Mouse (Mus musculus) urinary bladder, adult 2 months (tissue): ENCODE data around the gene Kirrel3. TPM values are rescaled to one million over a fixed set of nuclear protein-coding genes. Genes with fewer than 3 reads are reported as not detected.

Source experiments
- DNase-seq: peaks from one replicate; pipeline ENCODE4 v3.0.0; 2022; ENCODE audit warnings: low spot score
- polyA plus RNA-seq: library from polyadenylated mRNA; depleted of rRNA; stranded (reverse); fragments of >200 nt; gene quantifications from 2 replicates; pipeline ENCODE4 v1.2.3, GENCODE M21; 2012

Kirrel3 gene
- polyA plus RNA-seq, 1 experiment: 0.08 TPM

DNA sequence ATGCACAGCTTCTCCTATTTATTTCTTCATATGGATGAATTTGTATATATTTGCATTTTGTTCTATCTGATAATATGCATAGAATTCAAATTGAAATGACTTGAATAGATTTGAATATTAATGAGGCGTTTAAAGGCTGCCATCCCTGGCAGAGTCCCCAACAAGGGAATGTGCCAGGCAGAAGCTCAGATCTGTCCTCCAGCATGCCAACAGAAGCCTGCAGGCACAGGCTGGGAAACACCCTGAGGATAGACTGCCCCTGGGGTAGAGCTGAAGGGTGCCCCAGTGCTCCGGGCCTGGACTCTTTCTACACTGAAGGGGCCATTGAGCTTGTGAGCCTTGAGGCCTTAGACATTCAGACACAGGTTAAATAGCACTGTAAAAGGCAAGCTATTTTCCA is 21.5 kb downstream of the Kirrel3 start:
- no peak for DNase-seq

GRCm38 (mm10) chr9:34518861-34519260 is 33.2 kb downstream of the Kirrel3 start:
- no peak for DNase-seq

DNA sequence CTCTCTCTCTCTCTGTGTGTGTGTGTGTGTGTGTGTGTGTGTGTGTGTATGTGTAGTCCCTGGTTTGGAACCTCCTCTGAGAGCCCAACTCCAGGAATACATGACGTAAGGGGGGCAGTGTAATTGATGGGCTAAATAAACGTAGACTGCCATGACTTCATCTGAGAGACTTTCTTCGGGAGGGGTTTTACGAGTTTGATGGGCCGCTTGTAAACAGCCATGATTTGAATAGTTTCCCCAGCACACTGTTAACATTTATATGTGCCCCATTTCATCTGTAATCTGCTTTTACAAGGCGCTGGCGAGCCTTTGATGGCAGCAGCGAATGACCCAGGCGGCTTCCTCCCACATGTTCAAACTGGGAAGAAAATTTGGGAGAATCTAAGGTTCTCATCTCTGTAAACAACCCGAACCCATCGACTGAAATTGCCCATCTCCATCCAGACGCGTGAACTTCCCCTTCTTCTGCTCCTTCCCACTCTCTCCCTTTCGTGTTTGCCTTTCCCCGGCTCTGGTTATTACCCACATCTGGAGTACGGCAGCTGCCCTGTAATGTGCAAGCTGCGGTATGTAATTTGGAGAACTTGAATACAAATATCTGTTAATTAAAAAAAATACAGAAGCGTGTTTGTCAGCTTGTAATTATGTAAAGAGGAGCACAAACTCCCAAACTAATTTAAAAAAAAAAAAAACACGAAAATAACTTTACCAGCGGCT is 34.7 kb downstream of the Kirrel3 start:
- no peak for DNase-seq

- no peak for DNase-seq
These were observed 40.0 kb downstream of the Kirrel3 start for GRCm38 (mm10) chr9:34525695-34526094.

GRCm38 (mm10) chr9:34538591-34539335 is 53.1 kb downstream of the Kirrel3 start:
- DNase-seq: no peak

GRCm38 (mm10) chr9:34541908-34542307 is 56.2 kb downstream of the Kirrel3 start:
- DNase-seq: no peak

DNA sequence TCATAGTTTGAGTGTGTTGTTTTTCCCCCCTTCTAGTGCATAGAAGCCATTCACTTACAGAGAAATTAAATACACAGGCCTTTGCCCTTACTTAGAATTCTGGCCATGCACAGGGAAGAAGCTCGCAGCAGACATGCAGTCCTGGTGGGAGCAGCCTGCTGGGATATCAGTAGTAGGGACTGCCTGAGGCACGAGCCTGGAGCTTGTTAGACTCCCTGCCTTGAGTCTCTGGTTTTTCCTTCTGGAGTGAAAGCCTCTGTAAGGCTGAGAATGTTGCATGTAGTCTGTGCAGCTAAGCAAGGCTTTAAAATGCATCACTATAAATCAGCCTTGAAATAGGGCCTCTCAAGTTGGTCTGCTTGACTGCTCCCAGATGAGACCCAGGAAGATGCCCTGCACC is 70.0 kb downstream of the Kirrel3 start:
- DNase-seq: no peak

DNA sequence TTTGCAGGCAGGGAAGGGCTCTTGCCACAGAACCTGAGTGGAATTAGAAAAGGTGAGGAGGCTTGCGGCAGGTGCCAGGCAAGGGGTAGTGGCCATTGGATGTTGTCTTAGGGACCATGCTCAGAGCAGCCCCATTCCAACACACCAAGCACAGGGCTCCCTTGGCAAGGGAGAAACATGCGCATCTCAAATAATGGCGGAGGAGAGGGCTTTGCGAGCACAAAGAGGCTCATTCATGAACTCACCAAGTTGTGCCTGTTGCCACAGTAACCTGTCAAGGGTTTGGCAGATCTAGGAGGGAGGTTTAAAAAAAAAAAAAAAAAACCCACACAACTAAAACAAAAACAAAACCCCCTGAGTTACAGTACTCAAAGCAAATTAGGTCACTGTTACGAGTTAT is 72.2 kb downstream of the Kirrel3 start:
- DNase-seq: no peak

DNA sequence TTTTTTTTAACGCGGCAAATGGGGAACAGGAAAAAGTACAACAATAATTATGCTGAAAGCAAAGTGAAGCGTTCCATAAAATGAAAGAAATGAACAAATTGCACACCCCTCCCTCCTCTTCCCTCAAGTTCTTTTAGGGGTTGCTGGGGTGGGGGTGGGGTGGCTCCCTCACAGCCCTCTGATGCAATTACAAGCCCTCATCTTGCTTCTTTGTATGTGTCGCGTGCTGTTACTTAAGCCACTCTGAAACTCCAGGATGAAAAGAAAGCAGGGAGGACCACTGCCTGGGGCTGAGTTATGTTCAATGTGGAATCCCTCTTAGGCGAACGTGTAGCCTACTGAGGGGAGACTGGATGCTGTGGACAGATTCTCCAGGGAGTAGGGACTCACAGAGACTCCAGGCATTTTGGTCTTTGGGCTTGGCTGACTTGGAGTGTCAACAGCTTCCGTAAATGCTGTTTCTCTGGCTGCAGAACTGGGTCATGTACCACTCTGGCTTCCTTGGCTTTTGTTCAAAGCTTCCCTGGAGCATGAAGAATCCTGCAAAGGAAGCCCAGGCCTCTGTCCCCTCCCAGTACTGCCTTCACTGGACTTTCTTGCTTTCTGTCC is 72.7 kb downstream of the Kirrel3 start:
- DNase-seq: no peak

GRCm38 (mm10) chr9:34559102-34559501 is 73.4 kb downstream of the Kirrel3 start:
- DNase-seq: no peak

- no peak for DNase-seq
These were observed 75.6 kb downstream of the Kirrel3 start for GRCm38 (mm10) chr9:34561281-34561680.

DNA sequence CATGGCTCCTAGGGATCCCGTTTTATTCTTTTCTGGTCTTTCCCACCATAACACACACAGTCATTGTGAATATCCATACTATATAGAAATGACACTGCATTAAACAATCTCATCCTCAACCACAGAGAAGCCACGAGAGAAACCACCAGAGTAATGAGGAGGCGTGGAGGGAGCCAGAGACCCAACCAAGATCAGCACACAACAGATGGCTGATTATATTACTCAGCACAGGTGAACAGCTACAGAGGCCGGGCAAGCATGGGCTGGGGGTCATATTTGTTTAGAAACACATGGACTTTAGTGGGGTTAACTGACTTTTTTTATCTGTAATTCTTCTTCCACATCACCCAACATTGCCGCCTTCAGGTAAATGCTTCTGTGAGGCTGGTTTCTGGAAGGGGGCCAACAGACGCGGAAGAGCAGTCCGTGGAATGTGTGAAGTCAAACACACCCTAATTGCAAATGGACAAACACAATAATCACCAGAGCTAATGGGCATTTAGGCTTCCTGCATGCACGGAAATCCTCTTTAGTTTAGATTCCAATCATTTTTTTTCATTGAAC is 76.8 kb downstream of the Kirrel3 start:
- DNase-seq: no peak

- no peak for DNase-seq
These were observed 88.2 kb downstream of the Kirrel3 start for GRCm38 (mm10) chr9:34573906-34574305.

- DNase-seq: no peak
These were observed 88.9 kb downstream of the Kirrel3 start for GRCm38 (mm10) chr9:34574611-34575010.

- no peak for DNase-seq
These were observed 93.5 kb downstream of the Kirrel3 start for GRCm38 (mm10) chr9:34579174-34579573.

DNA sequence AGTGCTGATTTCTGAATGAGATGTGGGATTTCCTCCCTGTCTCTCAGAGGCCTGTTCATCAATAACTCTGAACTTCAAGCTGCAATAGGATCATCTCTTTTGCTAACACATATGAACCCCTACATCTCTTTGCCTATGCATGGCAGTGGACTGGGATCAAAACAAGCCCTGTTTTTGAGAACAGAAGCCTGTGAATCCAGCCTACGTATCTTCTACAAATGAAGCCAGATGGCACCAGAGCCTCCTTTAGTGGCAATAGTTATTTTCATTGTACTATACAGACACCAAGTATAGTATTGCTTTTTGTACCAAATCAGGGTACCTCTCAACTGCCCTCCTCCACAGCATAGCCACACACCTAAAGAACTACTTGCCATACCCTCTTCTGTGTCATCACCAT is 94.4 kb downstream of the Kirrel3 start:
- DNase-seq: no peak

DNA sequence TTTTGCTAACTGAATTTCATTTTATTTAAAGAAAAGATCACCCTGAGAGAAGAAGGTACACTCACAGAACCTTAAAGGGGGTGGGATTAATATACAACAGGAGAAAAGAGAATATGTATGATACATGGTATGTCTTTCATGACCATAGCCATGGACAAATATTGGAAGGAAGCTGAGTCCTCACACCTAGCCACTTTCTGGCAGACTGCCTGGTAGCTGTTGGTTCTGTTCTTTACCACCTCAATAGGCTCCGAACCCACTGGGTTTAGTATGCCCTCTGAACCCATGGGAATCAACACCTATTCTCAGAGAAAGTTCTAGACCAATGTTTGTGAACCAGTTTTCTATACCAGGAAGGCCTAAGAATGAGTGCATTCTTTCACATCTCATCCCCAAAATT is 96.8 kb downstream of the Kirrel3 start:
- DNase-seq: no peak

GRCm38 (mm10) chr9:34585487-34585886 is 99.8 kb downstream of the Kirrel3 start:
- no peak for DNase-seq

GRCm38 (mm10) chr9:34586080-34586479 is 100.4 kb downstream of the Kirrel3 start:
- DNase-seq: no peak

- no peak for DNase-seq
These were observed 104.1 kb downstream of the Kirrel3 start for GRCm38 (mm10) chr9:34589799-34590198.

DNA sequence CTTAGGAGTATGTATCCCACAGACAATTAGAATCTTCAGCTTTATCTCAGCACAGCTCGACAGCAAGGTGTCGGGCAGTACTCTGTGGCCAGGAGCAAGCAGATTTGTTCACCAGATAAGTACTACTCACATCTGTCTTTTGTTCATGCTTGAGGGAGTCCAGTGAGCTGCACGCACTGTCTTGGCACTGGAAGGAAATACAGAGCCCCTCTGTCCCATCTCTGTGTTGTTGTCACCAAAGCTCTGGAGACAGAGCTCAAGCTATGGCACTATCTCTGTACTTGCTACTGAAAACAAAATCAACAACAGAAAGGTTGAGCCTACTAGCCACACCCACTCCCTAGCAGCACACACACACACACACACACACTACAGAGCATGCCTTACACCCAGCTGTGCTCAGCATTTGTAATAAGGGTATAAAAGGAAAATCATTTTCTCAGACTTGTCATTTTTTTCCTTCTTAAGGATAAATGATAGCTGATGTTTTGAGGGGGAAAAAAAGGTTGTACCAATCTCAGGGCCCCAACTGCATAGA is 106.4 kb downstream of the Kirrel3 start:
- DNase-seq: no peak

- DNase-seq: no peak
These were observed 108.2 kb downstream of the Kirrel3 start for GRCm38 (mm10) chr9:34593889-34594288.
